Mouse (Mus musculus) midbrain, embryonic 15.5 days (tissue): Measurements from ENCODE around the gene Kpnb1. TPM values are rescaled to one million over a fixed set of nuclear protein-coding genes. Genes with fewer than 3 reads are reported as not detected.

Experiments used
- ATAC-seq: fragments of 200-750 bp; cut with Nextera tagmentation; replicated peaks from 2 replicates; pipeline ENCODE4 v1.8.0; 2017; ENCODE audit warnings: moderate TSS enrichment
- H3K27ac ChIP-seq: fragments of 300-500 bp; sonication (generic); 2 replicates; pipeline ENCODE4 v1.5.1; 2015; ENCODE audit warnings: mild to moderate bottlenecking, inconsistent platforms
- H3K27me3 ChIP-seq: fragments of 300-500 bp; sonication (generic); replicated peaks from 2 replicates; pipeline ENCODE4 v1.6.1; 2015; ENCODE audit warnings: inconsistent platforms
- H3K36me3 ChIP-seq: fragments of 300-500 bp; sonication (generic); replicated peaks from 2 replicates; pipeline ENCODE4 v1.6.1; 2015; ENCODE audit warnings: inconsistent platforms
- H3K4me1 ChIP-seq: fragments of 300-500 bp; sonication (generic); 2 replicates; pipeline ENCODE4 v1.6.1; 2015; ENCODE audit warnings: inconsistent platforms
- H3K4me2 ChIP-seq: fragments of 300-500 bp; sonication (generic); 2 replicates; pipeline ENCODE4 v1.6.1; 2015; ENCODE audit warnings: inconsistent platforms, mild to moderate bottlenecking, moderate library complexity
- H3K4me3 ChIP-seq: fragments of 300-500 bp; sonication (generic); 2 replicates; pipeline ENCODE4 v1.5.1; 2015; ENCODE audit warnings: mild to moderate bottlenecking, inconsistent platforms
- H3K9ac ChIP-seq: fragments of 300-500 bp; sonication (generic); 2 replicates; pipeline ENCODE4 v1.6.1; 2015; ENCODE audit warnings: mild to moderate bottlenecking, inconsistent platforms
- H3K9me3 ChIP-seq: fragments of 300-500 bp; sonication (generic); 2 replicates; pipeline ENCODE4 v1.6.1; 2016; ENCODE audit warnings: inconsistent platforms
- WGBS: fragments of 180-500 bp; shearing (Covaris S2); methylation state at CpG from one replicate; pipeline ENCODE4 v1.1.7; 2015; ENCODE audit warnings: mixed read lengths; 5-methylcytosine and 5-hydroxymethylcytosine counted together
- polyA plus RNA-seq: library from polyadenylated mRNA; unstranded; fragments of >200 nt; fragmentation: Nextera tagmentation; extraction: Ambion mirVana; gene quantifications from 2 replicates; pipeline ENCODE4 v1.2.1, GENCODE M21; 2015

The Kpnb1 gene
- polyA plus RNA-seq: 33.8 and 34.6 TPM in 2 replicates

- peak; percentile 97 for ATAC-seq
- Histone ChIP-seq H3K4me1 (peaks cover 36% of the 10 kb centered on the region), H3K9ac (peak within 1 kb of the TSS; percentile 84), H3K4me3 (peak within 1 kb of the TSS; percentile 71), H3K27me3 (no peaks in the 10 kb centered on the region), H3K9me3 (no peaks in the 10 kb centered on the region), H3K36me3 (peaks cover 10% of the 10 kb centered on the region; the same call in 1 of the 2 replicates), H3K4me2 (peak within 1 kb of the TSS; percentile 93), H3K27ac (peak within 1 kb of the TSS; percentile 97)
- WGBS: under 1% methylated on average over 94 of the region's 101 CpGs
Observed at GRCm38 (mm10) chr11:97187764-97188642, at the start of gene Kpnb1. TSS of gene Kpnb1 (minus strand) at chr11:97187881.

DNA sequence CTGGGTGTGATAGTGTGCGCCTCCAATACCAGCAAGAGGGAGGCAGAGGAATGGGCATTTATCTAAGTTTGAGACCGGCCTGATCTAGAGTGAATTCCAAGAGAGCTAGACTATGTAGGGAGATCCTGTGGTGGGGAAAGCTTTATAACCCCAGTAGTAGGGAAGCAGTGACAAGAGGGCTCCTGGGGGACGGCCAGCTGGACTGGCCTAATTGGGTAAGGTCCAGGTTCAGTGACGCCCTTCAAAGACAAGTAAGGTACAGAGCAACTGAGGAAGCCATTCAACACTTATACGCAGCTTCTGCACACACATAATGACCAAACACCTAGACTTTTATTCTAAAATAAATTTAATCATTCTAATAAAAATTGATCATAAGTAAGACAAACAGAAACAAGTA, 44.8 kb upstream of the Kpnb1 start:
- Histone ChIP-seq H3K27ac (no peak overlapping the region), H3K27me3 (no peaks in the 10 kb centered on the region), H3K9ac (no peak overlapping the region), H3K4me1 (no peaks in the 10 kb centered on the region), H3K4me2 (no peak overlapping the region), H3K4me3 (no peak overlapping the region), H3K36me3 (peaks cover 23% of the 10 kb centered on the region), H3K9me3 (no peaks in the 10 kb centered on the region)
- ATAC-seq: no peak
- 97% methylated on average over 5 of the region's 5 CpGs for WGBS

- no peaks in the 10 kb centered on the region for H3K4me1 ChIP-seq
- peaks cover 21% of the 10 kb centered on the region for H3K36me3 ChIP-seq
- H3K27ac ChIP-seq: no peak overlapping the region
- no peaks in the 10 kb centered on the region for H3K9me3 ChIP-seq
- WGBS: 90% methylated on average over 2 of the region's 2 CpGs
- H3K27me3 ChIP-seq: no peaks in the 10 kb centered on the region
- H3K9ac ChIP-seq: no peak overlapping the region
- H3K4me3 ChIP-seq: no peak overlapping the region
- H3K4me2 ChIP-seq: no peak overlapping the region
- ATAC-seq: no peak
Observed at GRCm38 (mm10) chr11:97229396-97229795, 41.7 kb upstream of the Kpnb1 start.

GRCm38 (mm10) chr11:97228985-97229384, 41.3 kb upstream of the Kpnb1 start:
- no peaks in the 10 kb centered on the region for H3K27me3 ChIP-seq
- H3K4me2 ChIP-seq: no peak overlapping the region
- no peak overlapping the region for H3K4me3 ChIP-seq
- no peaks in the 10 kb centered on the region for H3K9me3 ChIP-seq
- peaks cover 22% of the 10 kb centered on the region for H3K36me3 ChIP-seq
- no peak overlapping the region for H3K9ac ChIP-seq
- 94% methylated on average over 7 of the region's 7 CpGs for WGBS
- H3K27ac ChIP-seq: no peak overlapping the region
- no peaks in the 10 kb centered on the region for H3K4me1 ChIP-seq
- ATAC-seq: no peak

GRCm38 (mm10) chr11:97226131-97226530, 38.5 kb upstream of the Kpnb1 start:
- no peak for ATAC-seq
- H3K4me3 ChIP-seq: no peak overlapping the region
- H3K4me2 ChIP-seq: no peak overlapping the region
- H3K9ac ChIP-seq: no peak overlapping the region
- peaks cover 42% of the 10 kb centered on the region for H3K36me3 ChIP-seq
- no peaks in the 10 kb centered on the region for H3K4me1 ChIP-seq
- H3K27ac ChIP-seq: no peak overlapping the region
- 96% methylated on average over 1 of the region's 1 CpGs for WGBS
- H3K27me3 ChIP-seq: no peaks in the 10 kb centered on the region
- H3K9me3 ChIP-seq: no peaks in the 10 kb centered on the region

GRCm38 (mm10) chr11:97223485-97223884, 35.8 kb upstream of the Kpnb1 start:
- 38% methylated on average over 3 of the region's 3 CpGs for WGBS

DNA sequence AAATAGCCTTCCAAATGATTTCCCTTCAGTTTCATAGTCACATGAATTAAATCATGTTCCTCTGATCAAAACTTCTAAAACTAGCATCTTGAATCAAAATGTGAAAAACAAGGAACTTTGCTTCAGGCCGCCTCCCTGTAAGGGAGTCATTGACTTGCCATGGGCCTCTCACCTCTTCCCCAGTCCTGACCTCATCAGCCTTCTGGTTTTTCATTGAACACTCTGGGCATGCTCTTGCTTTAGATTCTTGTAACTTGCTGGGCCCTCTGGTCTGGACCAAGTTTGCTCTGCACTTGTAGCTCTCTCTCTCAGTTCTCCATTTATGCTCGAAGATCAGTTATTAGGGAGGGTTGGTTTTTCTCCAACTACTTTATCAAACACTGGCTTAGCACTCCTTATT, 33.9 kb upstream of the Kpnb1 start:
- Histone ChIP-seq H3K4me1 (no peaks in the 10 kb centered on the region), H3K4me2 (no peak overlapping the region), H3K4me3 (no peak overlapping the region), H3K27me3 (no peaks in the 10 kb centered on the region), H3K36me3 (peaks cover 67% of the 10 kb centered on the region), H3K9ac (no peak overlapping the region), H3K9me3 (no peaks in the 10 kb centered on the region), H3K27ac (no peak overlapping the region)
- WGBS: 98% methylated on average over 2 of the region's 2 CpGs
- ATAC-seq: no peak

More at GRCm38 (mm10) chr11:97223485-97223884, 35.8 kb upstream of the Kpnb1 start:
- Histone ChIP-seq H3K9ac (no peak overlapping the region), H3K4me2 (no peak overlapping the region), H3K36me3 (peaks cover 48% of the 10 kb centered on the region), H3K4me3 (no peak overlapping the region), H3K27ac (no peak overlapping the region), H3K27me3 (no peaks in the 10 kb centered on the region), H3K4me1 (no peaks in the 10 kb centered on the region), H3K9me3 (no peaks in the 10 kb centered on the region)
- no peak for ATAC-seq

- no peaks in the 10 kb centered on the region for H3K4me1 ChIP-seq
- no peaks in the 10 kb centered on the region for H3K27me3 ChIP-seq
- no peak overlapping the region for H3K9ac ChIP-seq
- peaks cover 75% of the 10 kb centered on the region for H3K36me3 ChIP-seq
- ATAC-seq: no peak
- no peak overlapping the region for H3K4me2 ChIP-seq
- no peak overlapping the region for H3K4me3 ChIP-seq
- H3K9me3 ChIP-seq: no peaks in the 10 kb centered on the region
- 87% methylated on average over 3 of the region's 3 CpGs for WGBS
- no peak overlapping the region for H3K27ac ChIP-seq
Observed at GRCm38 (mm10) chr11:97220211-97220610, 32.5 kb upstream of the Kpnb1 start.

DNA sequence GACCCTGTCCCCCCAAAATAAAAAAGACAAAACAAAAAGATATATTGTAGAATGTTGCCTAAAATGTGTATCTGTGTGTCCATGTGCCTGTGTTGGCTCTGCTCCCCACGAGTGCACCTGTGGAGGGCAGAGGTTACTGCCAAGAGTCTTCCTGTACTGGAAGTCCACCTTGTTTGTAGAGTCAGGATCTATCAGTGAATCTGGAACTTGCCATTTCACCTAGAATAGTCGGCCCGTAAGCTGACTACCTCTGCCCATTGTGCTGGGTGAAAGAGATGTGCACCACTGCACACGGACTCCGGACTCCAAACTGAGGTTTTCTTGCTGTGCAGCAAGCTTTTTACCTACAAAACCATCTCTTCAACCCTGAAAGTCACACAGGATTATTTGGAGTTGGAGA, 26.7 kb upstream of the Kpnb1 start:
- Histone ChIP-seq H3K4me3 (no peak overlapping the region), H3K27ac (no peak overlapping the region), H3K4me1 (no peaks in the 10 kb centered on the region), H3K4me2 (no peak overlapping the region), H3K27me3 (no peaks in the 10 kb centered on the region), H3K36me3 (peaks cover 80% of the 10 kb centered on the region), H3K9ac (no peak overlapping the region), H3K9me3 (no peaks in the 10 kb centered on the region)
- ATAC-seq: no peak
- WGBS: 92% methylated on average over 5 of the region's 5 CpGs

- H3K27ac ChIP-seq: no peak overlapping the region
- no peaks in the 10 kb centered on the region for H3K4me1 ChIP-seq
- H3K4me3 ChIP-seq: no peak overlapping the region
- ATAC-seq: no peak
- no peak overlapping the region for H3K9ac ChIP-seq
- no peaks in the 10 kb centered on the region for H3K27me3 ChIP-seq
- 93% methylated on average over 9 of the region's 9 CpGs for WGBS
- H3K36me3 ChIP-seq: peaks cover 65% of the 10 kb centered on the region
- no peak overlapping the region for H3K4me2 ChIP-seq
- no peaks in the 10 kb centered on the region for H3K9me3 ChIP-seq
Observed at GRCm38 (mm10) chr11:97210728-97211400, 23.2 kb upstream of the Kpnb1 start.

DNA sequence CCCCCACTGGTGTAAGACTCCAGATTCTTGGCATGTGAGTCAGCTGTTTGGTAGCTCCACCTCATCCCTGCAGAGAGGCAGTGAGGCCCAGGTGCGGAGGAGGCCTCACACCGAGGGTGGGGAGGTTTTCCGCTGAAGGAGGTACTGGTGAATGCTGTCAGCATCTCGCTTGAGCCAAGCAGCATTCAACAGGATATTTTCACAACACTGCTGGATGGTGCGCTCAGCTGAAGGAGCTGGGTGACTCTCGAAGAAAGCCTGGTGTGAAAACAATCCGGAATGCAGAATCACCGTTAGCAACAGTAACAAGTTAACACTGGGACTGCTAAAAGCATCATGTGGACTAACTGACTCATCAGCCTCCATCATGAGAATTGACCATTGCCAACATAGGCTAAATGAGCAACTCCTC, 19.3 kb upstream of the Kpnb1 start:
- peaks cover 35% of the 10 kb centered on the region for H3K36me3 ChIP-seq
- H3K9me3 ChIP-seq: no peaks in the 10 kb centered on the region
- no peak overlapping the region for H3K27ac ChIP-seq
- no peak overlapping the region for H3K4me3 ChIP-seq
- WGBS: 84% methylated on average over 8 of the region's 8 CpGs
- H3K4me2 ChIP-seq: no peak overlapping the region
- H3K9ac ChIP-seq: no peak overlapping the region
- no peaks in the 10 kb centered on the region for H3K27me3 ChIP-seq
- H3K4me1 ChIP-seq: no peaks in the 10 kb centered on the region
- no peak for ATAC-seq

- WGBS: 87% methylated on average over 6 of the region's 6 CpGs
- ATAC-seq: no peak
- no peaks in the 10 kb centered on the region for H3K36me3 ChIP-seq
Observed at GRCm38 (mm10) chr11:97199519-97199918, 11.8 kb upstream of the Kpnb1 start.

More at GRCm38 (mm10) chr11:97199519-97199918, 11.8 kb upstream of the Kpnb1 start:
- Histone ChIP-seq H3K27me3 (no peaks in the 10 kb centered on the region), H3K27ac (no peak overlapping the region), H3K4me3 (no peak overlapping the region), H3K9me3 (no peaks in the 10 kb centered on the region), H3K4me1 (no peaks in the 10 kb centered on the region), H3K4me2 (no peak overlapping the region), H3K9ac (no peak overlapping the region)
